Mouse (Mus musculus): ENCODE data around the gene Krt17.

GRCm38 (mm10) chr11:100288942-100289341 is 28.1 kb upstream of the Krt17 start:
- TF ChIP-seq USF1 (IDR thresholded peaks at IDR 0.05; ENCODE audit: low read depth) (no peak), CTCF (IDR thresholded peaks at IDR 0.05; ENCODE audit: control insufficient read depth, insufficient read depth, insufficient read length) (no peak), MAX (IDR thresholded peaks at IDR 0.05) (no peak), MYOG (IDR thresholded peaks at IDR 0.05; ENCODE audit: control insufficient read depth, extremely low read depth, insufficient read length) (no peak), CEBPB (IDR thresholded peaks at IDR 0.05; ENCODE audit: low read depth) (no peak)

All from C2C12 (cell line).